Mouse (Mus musculus): ENCODE measurements at regions not wholly inside any gene's neighbourhood (a gene's known extent, or its start where the extent isn't known, plus 50 kb on each side); places are given as distances from the start of the nearest gene placed in this dataset.
"Not testable (repeated sequence)": the region's sequence is repeated elsewhere in the genome, so short reads cannot be mapped to it uniquely, and the experiment has no call there.

- Histone ChIP-seq H3K9me3 (no peaks in the 10 kb centered on the region), H3K36me3 (replicated peaks) (no peaks in the 10 kb centered on the region), H3K4me2 (no peak overlapping the region), H3K27me3 (replicated peaks) (no peaks in the 10 kb centered on the region), H3K4me1 (no peaks in the 10 kb centered on the region), H3K9ac (no peak overlapping the region), H3K4me3 (no peak overlapping the region), H3K27ac (no peak overlapping the region)
- WGBS = 62% methylated on average over 1 of the region's 1 CpGs
- ATAC-seq (replicated peaks) = peak; percentile 74
Measured at GRCm38 (mm10) chr3:7079073-7079472, 458.8 kb upstream of the 1700008P02Rik start.

GRCm38 (mm10) chr3:7076850-7077249, 456.6 kb upstream of the 1700008P02Rik start:
- H3K9me3 ChIP-seq = no peaks in the 10 kb centered on the region
- H3K36me3 ChIP-seq (replicated peaks) = no peaks in the 10 kb centered on the region
- no peaks in the 10 kb centered on the region for H3K4me1 ChIP-seq
- no peak overlapping the region for H3K9ac ChIP-seq
- H3K27ac ChIP-seq = no peak overlapping the region
- peak; percentile 72; the same call in 1 of the 2 replicates for ATAC-seq (replicated peaks)
- H3K4me3 ChIP-seq = no peak overlapping the region
- H3K4me2 ChIP-seq = no peak overlapping the region
- no peaks in the 10 kb centered on the region for H3K27me3 ChIP-seq (replicated peaks)
- 54% methylated on average over 3 of the region's 3 CpGs for WGBS

- ATAC-seq (replicated peaks) = no peak
- 40% methylated on average over 2 of the region's 2 CpGs for WGBS
- no peaks in the 10 kb centered on the region for H3K4me1 ChIP-seq
Measured at GRCm38 (mm10) chr3:7074488-7074887, 454.2 kb upstream of the 1700008P02Rik start.

GRCm38 (mm10) chr3:7041372-7042057, 421.3 kb upstream of the 1700008P02Rik start:
- Histone ChIP-seq H3K27ac (no peak overlapping the region), H3K9ac (no peak overlapping the region), H3K4me1 (no peaks in the 10 kb centered on the region), H3K4me2 (no peak overlapping the region), H3K36me3 (replicated peaks) (no peaks in the 10 kb centered on the region), H3K4me3 (no peak overlapping the region), H3K9me3 (no peaks in the 10 kb centered on the region; the same call in 1 of the 2 replicates), H3K27me3 (replicated peaks) (no peaks in the 10 kb centered on the region)
- 48% methylated on average over 2 of the region's 2 CpGs for WGBS
- peak; percentile 77; the same call in 1 of the 2 replicates for ATAC-seq (replicated peaks)

More at GRCm38 (mm10) chr3:7074488-7074887, 454.2 kb upstream of the 1700008P02Rik start:
- H3K36me3 ChIP-seq (replicated peaks) = no peaks in the 10 kb centered on the region
- H3K9ac ChIP-seq = no peak overlapping the region
- no peak overlapping the region for H3K4me2 ChIP-seq
- no peaks in the 10 kb centered on the region for H3K27me3 ChIP-seq (replicated peaks)
- no peak overlapping the region for H3K27ac ChIP-seq
- no peak overlapping the region for H3K4me3 ChIP-seq
- no peaks in the 10 kb centered on the region for H3K9me3 ChIP-seq

- H3K27me3 ChIP-seq (replicated peaks) = no peaks in the 10 kb centered on the region
- ATAC-seq (replicated peaks) = no peak; the same call in 1 of the 2 replicates
- no peaks in the 10 kb centered on the region; the same call in 1 of the 2 replicates for H3K9me3 ChIP-seq
- H3K36me3 ChIP-seq (replicated peaks) = no peaks in the 10 kb centered on the region
- no peak overlapping the region for H3K4me3 ChIP-seq
- H3K27ac ChIP-seq = no peak overlapping the region
- H3K4me1 ChIP-seq = no peaks in the 10 kb centered on the region
- H3K9ac ChIP-seq = no peak overlapping the region
- WGBS = 28% methylated on average over 2 of the region's 2 CpGs
- no peak overlapping the region for H3K4me2 ChIP-seq
Measured at GRCm38 (mm10) chr3:7035833-7036232, 415.6 kb upstream of the 1700008P02Rik start.

- H3K36me3 ChIP-seq (replicated peaks) = no peaks in the 10 kb centered on the region
- H3K9ac ChIP-seq = no peak overlapping the region
- 19% methylated on average over 5 of the region's 5 CpGs for WGBS
- peak overlapping the region; percentile 20; the same call in 1 of the 2 replicates for H3K4me2 ChIP-seq
- H3K4me1 ChIP-seq = no peaks in the 10 kb centered on the region
- no peaks in the 10 kb centered on the region for H3K9me3 ChIP-seq
- no peaks in the 10 kb centered on the region for H3K27me3 ChIP-seq (replicated peaks)
- no peak overlapping the region for H3K4me3 ChIP-seq
- no peak overlapping the region for H3K27ac ChIP-seq
- peak; percentile 95 for ATAC-seq (replicated peaks)
Measured at GRCm38 (mm10) chr3:7027845-7028244, 407.6 kb upstream of the 1700008P02Rik start.

- H3K36me3 ChIP-seq (replicated peaks) = no peaks in the 10 kb centered on the region
- H3K4me3 ChIP-seq = no peak overlapping the region
- peaks cover 16% of the 10 kb centered on the region for H3K4me1 ChIP-seq
- no peak for ATAC-seq (replicated peaks)
- H3K9ac ChIP-seq = no peak overlapping the region
- no peaks in the 10 kb centered on the region for H3K27me3 ChIP-seq (replicated peaks)
- no peak overlapping the region for H3K27ac ChIP-seq
- H3K4me2 ChIP-seq = no peak overlapping the region
- 25% methylated on average over 7 of the region's 7 CpGs for WGBS
- H3K9me3 ChIP-seq = no peaks in the 10 kb centered on the region
Measured at GRCm38 (mm10) chr3:7014345-7014973, 394.2 kb upstream of the 1700008P02Rik start.

- ATAC-seq (replicated peaks) = no peak
- Histone ChIP-seq H3K36me3 (replicated peaks) (no peaks in the 10 kb centered on the region), H3K27ac (peak overlapping the region; percentile 50; the same call in 1 of the 2 replicates), H3K9me3 (no peaks in the 10 kb centered on the region), H3K9ac (no peak overlapping the region), H3K4me3 (no peak overlapping the region), H3K27me3 (replicated peaks) (no peaks in the 10 kb centered on the region), H3K4me2 (no peak overlapping the region), H3K4me1 (peaks cover 22% of the 10 kb centered on the region)
Measured at GRCm38 (mm10) chr3:7013516-7013915, 393.3 kb upstream of the 1700008P02Rik start.

- WGBS = 36% methylated on average over 7 of the region's 7 CpGs
- no peaks in the 10 kb centered on the region for H3K27me3 ChIP-seq (replicated peaks)
- H3K4me3 ChIP-seq = no peak overlapping the region
- H3K36me3 ChIP-seq (replicated peaks) = no peaks in the 10 kb centered on the region
- H3K27ac ChIP-seq = peak overlapping the region; percentile 35
- H3K4me2 ChIP-seq = no peak overlapping the region
- peak; percentile 73 for ATAC-seq (replicated peaks)
- peaks cover 28% of the 10 kb centered on the region for H3K4me1 ChIP-seq
- no peak overlapping the region for H3K9ac ChIP-seq
- H3K9me3 ChIP-seq = no peaks in the 10 kb centered on the region
Measured at GRCm38 (mm10) chr3:7010294-7011087, 390.2 kb upstream of the 1700008P02Rik start.

GRCm38 (mm10) chr3:7008671-7009217, 388.5 kb upstream of the 1700008P02Rik start:
- no peaks in the 10 kb centered on the region for H3K9me3 ChIP-seq
- no peaks in the 10 kb centered on the region for H3K36me3 ChIP-seq (replicated peaks)
- no peaks in the 10 kb centered on the region for H3K27me3 ChIP-seq (replicated peaks)
- no peak overlapping the region for H3K9ac ChIP-seq
- H3K4me3 ChIP-seq = no peak overlapping the region
- 38% methylated on average over 7 of the region's 7 CpGs for WGBS
- peak; percentile 54; the same call in 1 of the 2 replicates for ATAC-seq (replicated peaks)
- H3K4me2 ChIP-seq = peak overlapping the region; percentile 10
- peaks cover 23% of the 10 kb centered on the region for H3K4me1 ChIP-seq
- H3K27ac ChIP-seq = peak overlapping the region; percentile 74

GRCm38 (mm10) chr3:7007811-7008359, 387.6 kb upstream of the 1700008P02Rik start:
- no peak overlapping the region for H3K9ac ChIP-seq
- ATAC-seq (replicated peaks) = no peak

GRCm38 (mm10) chr3:6991735-6992134, 371.5 kb upstream of the 1700008P02Rik start:
- not testable (repeated sequence) for H3K4me3 ChIP-seq; H3K9me3 ChIP-seq; H3K4me1 ChIP-seq; H3K27me3 ChIP-seq (replicated peaks); ATAC-seq (replicated peaks); H3K27ac ChIP-seq; H3K36me3 ChIP-seq (replicated peaks); H3K9ac ChIP-seq; H3K4me2 ChIP-seq
- WGBS = 86% methylated on average over 5 of the region's 5 CpGs

More at GRCm38 (mm10) chr3:7007811-7008359, 387.6 kb upstream of the 1700008P02Rik start:
- Histone ChIP-seq H3K9me3 (no peaks in the 10 kb centered on the region), H3K4me1 (peaks cover 18% of the 10 kb centered on the region), H3K4me3 (no peak overlapping the region), H3K36me3 (replicated peaks) (no peaks in the 10 kb centered on the region), H3K27ac (peak overlapping the region; percentile 74), H3K4me2 (peak overlapping the region; percentile 14; the same call in 1 of the 2 replicates), H3K27me3 (replicated peaks) (no peaks in the 10 kb centered on the region)
- WGBS = 33% methylated on average over 5 of the region's 5 CpGs

All from midbrain, embryonic 15.5 days (tissue).